Mouse (Mus musculus) neural tube, embryonic 12.5 days (tissue): ENCODE data around the gene 1700016C15Rik. TPM values are rescaled to one million over a fixed set of nuclear protein-coding genes. Genes with fewer than 3 reads are reported as not detected.
A peak's percentile ranks its signal among the peaks of the same experiment; 100 is the strongest.

Experiments
- ATAC-seq: fragments of 200-750 bp; cut with Nextera tagmentation; 2 replicates; pipeline ENCODE4 v1.8.0; 2017; ENCODE audit warnings: low read depth, mild to moderate bottlenecking, moderate TSS enrichment, moderate library complexity; ENCODE audit not compliant: low FRiP score
- H3K27ac ChIP-seq: fragments of 300-500 bp; sonication (generic); 2 replicates; pipeline ENCODE4 v1.5.1; 2016
- H3K27me3 ChIP-seq: fragments of 300-500 bp; sonication (generic); replicated peaks from 2 replicates; pipeline ENCODE4 v1.6.1; 2016; ENCODE audit warnings: mild to moderate bottlenecking
- H3K36me3 ChIP-seq: fragments of 300-500 bp; sonication (generic); 2 replicates; pipeline ENCODE4 v1.6.1; 2016; ENCODE audit warnings: mild to moderate bottlenecking
- H3K4me1 ChIP-seq: fragments of 300-500 bp; sonication (generic); 2 replicates; pipeline ENCODE4 v1.6.1; 2016
- H3K4me2 ChIP-seq: fragments of 300-500 bp; sonication (generic); replicated peaks from 2 replicates; pipeline ENCODE4 v1.6.1; 2016; ENCODE audit warnings: mild to moderate bottlenecking
- H3K4me3 ChIP-seq: fragments of 300-500 bp; sonication (generic); 2 replicates; pipeline ENCODE4 v1.5.1; 2016
- H3K9ac ChIP-seq: fragments of 300-500 bp; sonication (generic); 2 replicates; pipeline ENCODE4 v1.6.1; 2016; ENCODE audit warnings: mild to moderate bottlenecking
- H3K9me3 ChIP-seq: fragments of 300-500 bp; sonication (generic); 2 replicates; pipeline ENCODE4 v1.6.1; 2016; ENCODE audit warnings: mild to moderate bottlenecking
- WGBS: fragments of 180-500 bp; shearing (Covaris S2); methylation state at CpG from one replicate; pipeline ENCODE4 v1.1.7; 2016; 5-methylcytosine and 5-hydroxymethylcytosine counted together
- polyA plus RNA-seq: library from polyadenylated mRNA; unstranded; fragments of >200 nt; fragmentation: Nextera tagmentation; extraction: Ambion mirVana; gene quantifications from 2 replicates; pipeline ENCODE4 v1.2.1, GENCODE M21; 2016

The 1700016C15Rik gene
- polyA plus RNA-seq, 1 experiment from 2014 or later: 0.27 TPM

- Histone ChIP-seq H3K4me3 (no peak overlapping the region), H3K27ac (no peak overlapping the region), H3K9ac (no peak overlapping the region), H3K36me3 (no peaks in the 10 kb centered on the region), H3K27me3 (no peaks in the 10 kb centered on the region), H3K9me3 (peaks cover 4% of the 10 kb centered on the region), H3K4me2 (no peak overlapping the region), H3K4me1 (no peaks in the 10 kb centered on the region; the same call in none of the 2 replicates)
- 50% methylated on average over 2 of the region's 2 CpGs for WGBS
- ATAC-seq: no peak
Measured at GRCm38 (mm10) chr1:177705204-177705603, 24.4 kb upstream of the 1700016C15Rik start.

- Histone ChIP-seq H3K4me1 (no peaks in the 10 kb centered on the region; the same call in 1 of the 2 replicates), H3K27ac (no peak overlapping the region), H3K4me2 (no peak overlapping the region), H3K9me3 (peaks cover 4% of the 10 kb centered on the region), H3K9ac (no peak overlapping the region), H3K4me3 (no peak overlapping the region), H3K36me3 (no peaks in the 10 kb centered on the region), H3K27me3 (no peaks in the 10 kb centered on the region)
- 87% methylated on average over 1 of the region's 1 CpGs for WGBS
- no peak for ATAC-seq
Measured at GRCm38 (mm10) chr1:177707571-177707970, 22.0 kb upstream of the 1700016C15Rik start.

DNA sequence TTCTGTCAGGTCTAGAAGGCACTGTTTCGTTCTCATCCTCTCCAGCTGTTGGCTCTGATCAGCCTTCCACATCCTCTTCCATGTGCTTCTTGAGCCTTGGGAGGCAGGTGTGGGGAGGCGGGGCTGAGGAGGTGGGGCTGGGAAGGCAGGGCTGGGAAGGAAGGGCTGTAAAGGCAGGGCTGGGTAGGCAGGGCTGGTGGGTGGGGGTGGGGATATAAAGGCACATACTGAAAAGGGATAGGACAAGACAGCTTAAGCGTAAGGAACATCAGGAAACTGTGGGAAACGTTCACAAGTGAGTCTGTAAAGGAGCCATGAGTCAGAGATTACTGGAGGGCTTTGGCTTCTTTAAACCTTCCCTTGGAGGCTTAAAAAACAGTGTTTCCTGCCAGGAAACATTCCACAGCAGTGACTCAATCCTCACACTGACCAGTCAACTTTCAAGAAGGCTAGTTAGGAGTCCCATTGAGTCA lies 21.0 kb upstream of the 1700016C15Rik start:
- WGBS: 55% methylated on average over 4 of the region's 4 CpGs
- H3K9me3 ChIP-seq: peaks cover 4% of the 10 kb centered on the region
- no peaks in the 10 kb centered on the region for H3K27me3 ChIP-seq
- no peak overlapping the region for H3K27ac ChIP-seq
- ATAC-seq: no peak
- H3K4me3 ChIP-seq: no peak overlapping the region
- no peak overlapping the region for H3K4me2 ChIP-seq
- no peak overlapping the region for H3K9ac ChIP-seq
- H3K4me1 ChIP-seq: no peaks in the 10 kb centered on the region; the same call in 1 of the 2 replicates
- no peaks in the 10 kb centered on the region for H3K36me3 ChIP-seq

GRCm38 (mm10) chr1:177711000-177711399 lies 18.6 kb upstream of the 1700016C15Rik start:
- no peak overlapping the region for H3K4me3 ChIP-seq
- H3K9me3 ChIP-seq: peaks cover 4% of the 10 kb centered on the region
- no peak overlapping the region for H3K9ac ChIP-seq
- H3K4me2 ChIP-seq: no peak overlapping the region
- ATAC-seq: no peak
- no peaks in the 10 kb centered on the region for H3K27me3 ChIP-seq
- H3K36me3 ChIP-seq: no peaks in the 10 kb centered on the region
- H3K4me1 ChIP-seq: no peaks in the 10 kb centered on the region
- 76% methylated on average over 2 of the region's 2 CpGs for WGBS
- no peak overlapping the region for H3K27ac ChIP-seq

GRCm38 (mm10) chr1:177711418-177711817 lies 18.2 kb upstream of the 1700016C15Rik start:
- no peak for ATAC-seq

DNA sequence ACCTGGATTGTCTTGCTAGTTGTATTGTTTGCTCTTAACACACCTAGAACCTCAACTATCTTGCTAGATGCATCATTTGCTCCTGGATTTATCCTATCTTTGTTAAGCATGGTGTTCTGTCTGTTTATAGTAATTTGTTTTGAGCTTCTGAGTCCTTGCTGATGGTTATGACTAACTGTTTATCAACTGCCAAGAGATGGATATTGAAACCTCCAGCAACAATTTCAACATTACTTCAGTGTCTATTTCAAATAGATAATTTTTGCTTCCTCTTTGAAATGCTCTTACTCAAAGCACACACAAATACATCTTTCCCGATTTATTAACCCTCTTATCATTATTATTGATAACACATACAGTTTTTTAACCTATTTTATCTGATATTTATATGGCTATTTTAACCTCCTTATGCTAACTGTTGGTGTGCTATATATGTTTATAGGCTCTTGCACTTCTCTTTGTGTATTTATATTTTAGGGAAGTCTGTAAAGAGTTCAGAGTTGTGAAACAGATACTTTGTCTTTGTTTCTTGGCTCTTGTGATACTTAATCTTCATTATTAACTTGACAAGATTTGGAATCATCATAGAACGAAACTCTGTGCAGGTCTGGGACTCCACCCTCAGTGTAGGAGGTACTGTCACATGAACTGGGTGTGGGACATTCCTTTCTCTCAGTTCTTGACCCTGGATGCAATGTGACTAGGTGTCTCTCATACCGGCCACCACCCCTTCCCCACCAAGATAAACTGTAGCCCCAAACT lies 15.8 kb upstream of the 1700016C15Rik start:
- no peak overlapping the region for H3K27ac ChIP-seq
- no peak overlapping the region for H3K9ac ChIP-seq
- H3K27me3 ChIP-seq: no peaks in the 10 kb centered on the region
- H3K4me1 ChIP-seq: peaks cover 9% of the 10 kb centered on the region; the same call in 1 of the 2 replicates
- 84% methylated on average over 3 of the region's 3 CpGs for WGBS
- no peak overlapping the region for H3K4me2 ChIP-seq
- H3K36me3 ChIP-seq: no peaks in the 10 kb centered on the region
- H3K4me3 ChIP-seq: no peak overlapping the region
- ATAC-seq: no peak
- H3K9me3 ChIP-seq: peaks cover 4% of the 10 kb centered on the region

More at GRCm38 (mm10) chr1:177711418-177711817, 18.2 kb upstream of the 1700016C15Rik start:
- H3K36me3 ChIP-seq: no peaks in the 10 kb centered on the region
- H3K9ac ChIP-seq: no peak overlapping the region
- no peak overlapping the region for H3K4me2 ChIP-seq
- H3K4me3 ChIP-seq: no peak overlapping the region
- no peaks in the 10 kb centered on the region for H3K27me3 ChIP-seq
- no peaks in the 10 kb centered on the region for H3K4me1 ChIP-seq
- no peak overlapping the region for H3K27ac ChIP-seq
- WGBS: 96% methylated on average over 2 of the region's 2 CpGs
- peaks cover 4% of the 10 kb centered on the region for H3K9me3 ChIP-seq

DNA sequence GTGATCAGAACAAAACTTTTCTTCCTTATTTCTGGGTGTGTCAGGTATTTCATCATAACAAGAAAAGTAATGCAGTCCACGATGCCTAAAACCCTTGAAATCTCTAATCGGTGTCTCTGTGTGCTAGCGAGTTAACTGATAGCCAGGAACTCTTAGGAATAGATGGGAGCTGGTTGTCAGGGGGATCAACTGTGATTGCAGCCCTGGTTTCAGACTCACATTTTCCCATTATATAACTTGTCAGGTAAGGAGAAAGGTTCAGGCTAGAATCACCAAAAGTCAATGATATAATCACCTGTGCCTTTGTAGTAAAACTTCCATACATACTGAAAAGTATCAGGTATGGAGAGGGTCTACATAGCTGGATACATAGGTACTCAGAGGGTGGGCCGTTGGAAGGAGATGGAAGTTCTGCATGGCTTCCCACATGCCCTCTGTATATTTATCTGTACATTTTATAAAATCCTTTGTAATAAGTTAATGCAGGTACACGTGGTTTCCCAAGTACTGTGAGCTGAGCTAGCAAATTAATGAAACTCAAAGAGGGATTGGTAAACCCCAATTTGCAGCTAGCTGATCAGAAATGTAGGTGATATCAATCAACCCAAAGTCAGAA lies 15.1 kb upstream of the 1700016C15Rik start:
- WGBS: 95% methylated on average over 5 of the region's 5 CpGs
- no peaks in the 10 kb centered on the region for H3K27me3 ChIP-seq
- H3K9ac ChIP-seq: no peak overlapping the region
- peaks cover 12% of the 10 kb centered on the region; the same call in 1 of the 2 replicates for H3K4me1 ChIP-seq
- ATAC-seq: no peak
- H3K4me3 ChIP-seq: no peak overlapping the region
- H3K36me3 ChIP-seq: no peaks in the 10 kb centered on the region
- no peak overlapping the region for H3K4me2 ChIP-seq
- no peak overlapping the region for H3K27ac ChIP-seq
- H3K9me3 ChIP-seq: peaks cover 4% of the 10 kb centered on the region

GRCm38 (mm10) chr1:177716448-177716847 lies 13.2 kb upstream of the 1700016C15Rik start:
- Histone ChIP-seq H3K4me3 (no peak overlapping the region), H3K9me3 (no peaks in the 10 kb centered on the region), H3K27me3 (no peaks in the 10 kb centered on the region), H3K9ac (no peak overlapping the region), H3K4me1 (peaks cover 12% of the 10 kb centered on the region; the same call in 1 of the 2 replicates), H3K36me3 (no peaks in the 10 kb centered on the region), H3K4me2 (no peak overlapping the region), H3K27ac (no peak overlapping the region)
- WGBS: 81% methylated on average over 3 of the region's 3 CpGs
- no peak for ATAC-seq

- no peak for ATAC-seq
- WGBS: 82% methylated on average over 7 of the region's 7 CpGs
- H3K9ac ChIP-seq: no peak overlapping the region
- H3K4me3 ChIP-seq: no peak overlapping the region
- peaks cover 12% of the 10 kb centered on the region; the same call in 1 of the 2 replicates for H3K4me1 ChIP-seq
- H3K27ac ChIP-seq: no peak overlapping the region
- no peaks in the 10 kb centered on the region for H3K27me3 ChIP-seq
- no peak overlapping the region for H3K4me2 ChIP-seq
- H3K9me3 ChIP-seq: no peaks in the 10 kb centered on the region
- H3K36me3 ChIP-seq: no peaks in the 10 kb centered on the region
Measured at GRCm38 (mm10) chr1:177717057-177717835, 12.4 kb upstream of the 1700016C15Rik start.

GRCm38 (mm10) chr1:177718340-177719028 lies 11.1 kb upstream of the 1700016C15Rik start:
- ATAC-seq: peak; percentile 41; the same call in 1 of the 2 replicates
- Histone ChIP-seq H3K4me3 (no peak overlapping the region), H3K4me1 (peaks cover 12% of the 10 kb centered on the region; the same call in 1 of the 2 replicates), H3K36me3 (no peaks in the 10 kb centered on the region), H3K9me3 (no peaks in the 10 kb centered on the region), H3K4me2 (no peak overlapping the region; the same call in 1 of the 2 replicates), H3K9ac (no peak overlapping the region), H3K27ac (no peak overlapping the region), H3K27me3 (no peaks in the 10 kb centered on the region)
- WGBS: 22% methylated on average over 11 of the region's 11 CpGs

DNA sequence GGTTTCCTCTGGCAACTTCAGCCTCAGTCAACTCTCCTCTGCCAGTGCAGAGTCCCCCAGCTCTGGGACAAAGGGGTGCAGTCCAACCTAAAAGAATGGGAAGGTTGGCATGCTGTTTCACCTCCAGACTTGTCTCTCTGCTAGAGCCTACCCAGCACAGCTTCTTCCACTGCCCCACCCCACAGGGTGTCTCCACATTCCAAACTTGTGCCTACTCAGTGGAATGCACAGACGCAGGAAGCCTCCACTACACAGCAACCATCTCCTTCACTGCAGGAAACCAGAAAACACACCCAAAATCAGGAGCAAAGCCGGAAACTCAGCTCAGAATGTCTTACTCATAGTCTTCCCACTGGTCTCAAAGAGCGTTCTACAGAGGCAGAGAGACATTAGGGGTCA lies 10.6 kb upstream of the 1700016C15Rik start:
- peak; percentile 61; the same call in 1 of the 2 replicates for ATAC-seq
- Histone ChIP-seq H3K9me3 (no peaks in the 10 kb centered on the region), H3K4me2 (no peak overlapping the region), H3K9ac (no peak overlapping the region), H3K4me3 (no peak overlapping the region), H3K27ac (no peak overlapping the region), H3K36me3 (no peaks in the 10 kb centered on the region), H3K27me3 (no peaks in the 10 kb centered on the region), H3K4me1 (peaks cover 12% of the 10 kb centered on the region; the same call in 1 of the 2 replicates)
- WGBS: 70% methylated on average over 3 of the region's 3 CpGs
